Mouse (Mus musculus): ENCODE results near the gene Sumo2. TPM values are rescaled to one million over a fixed set of nuclear protein-coding genes. Genes with fewer than 3 reads are reported as not detected.
"Not testable (repeated sequence)": the region's sequence is repeated elsewhere in the genome, so short reads cannot be mapped to it uniquely, and the experiment has no call there.

Sumo2 gene
- total RNA-seq, 2 experiments from 2014 or later = 298 to 313 TPM

- DNase-seq (ENCODE audit: low spot score in 2 of 2) = no peak
- intact Hi-C loops (cut with DNase I) = no loop called here
These were observed 15.0 kb downstream of the Sumo2 start for GRCm38 (mm10) chr11:115521080-115521479.

DNA sequence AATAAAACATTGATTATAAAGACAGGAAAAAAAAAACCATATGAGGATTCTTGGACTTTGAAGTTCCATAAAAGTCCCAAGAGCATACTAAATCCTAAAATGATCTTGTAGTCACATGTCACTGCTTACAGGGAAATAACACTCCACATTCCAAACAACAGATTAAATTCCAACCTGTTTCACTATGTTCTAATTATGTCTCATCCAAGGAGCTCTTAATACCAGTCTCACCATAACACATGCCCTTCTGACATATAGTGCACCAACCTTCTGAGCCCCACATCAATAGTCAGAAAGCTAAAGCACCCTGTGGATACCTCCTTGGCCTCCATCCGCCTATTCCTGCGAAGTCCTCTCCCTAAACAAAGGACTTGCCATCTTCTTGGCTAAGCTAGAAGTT lies 15.9 kb downstream of the Sumo2 start:
- intact Hi-C loops (cut with DNase I) = no loop called here
- no peak for DNase-seq (ENCODE audit: low spot score in 2 of 2)

DNA sequence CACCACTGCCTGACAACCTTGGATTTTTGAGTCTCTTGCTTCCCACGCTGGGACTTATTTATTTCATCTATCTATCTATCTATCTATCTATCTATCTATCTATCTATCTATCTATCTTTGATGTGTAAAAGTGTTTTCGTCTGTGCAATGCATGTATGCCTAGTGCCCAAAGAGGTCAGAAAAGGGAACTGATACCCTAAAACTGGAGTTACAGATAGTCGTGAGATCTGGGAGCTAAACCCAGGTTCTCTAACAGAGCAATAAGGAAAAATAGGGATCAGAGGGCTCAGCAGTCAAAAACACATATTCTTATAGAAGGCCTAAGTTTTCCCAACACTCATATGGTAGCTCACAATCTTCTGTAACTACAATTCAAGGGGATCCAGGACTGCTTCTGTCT lies 16.5 kb downstream of the Sumo2 start:
- intact Hi-C loops (cut with DNase I) = no loop called here
- DNase-seq (ENCODE audit: low spot score in 2 of 2) = no peak

GRCm38 (mm10) chr11:115518693-115519092 lies 17.4 kb downstream of the Sumo2 start:
- peak; percentile 26 to 73 for DNase-seq (ENCODE audit: low spot score in 2 of 2)
- intact Hi-C loops (cut with DNase I) = no loop called here

GRCm38 (mm10) chr11:115516942-115517341 lies 19.1 kb downstream of the Sumo2 start:
- no peak for DNase-seq (ENCODE audit: low spot score in 2 of 2)
- intact Hi-C loops (cut with DNase I) = no loop called here

DNA sequence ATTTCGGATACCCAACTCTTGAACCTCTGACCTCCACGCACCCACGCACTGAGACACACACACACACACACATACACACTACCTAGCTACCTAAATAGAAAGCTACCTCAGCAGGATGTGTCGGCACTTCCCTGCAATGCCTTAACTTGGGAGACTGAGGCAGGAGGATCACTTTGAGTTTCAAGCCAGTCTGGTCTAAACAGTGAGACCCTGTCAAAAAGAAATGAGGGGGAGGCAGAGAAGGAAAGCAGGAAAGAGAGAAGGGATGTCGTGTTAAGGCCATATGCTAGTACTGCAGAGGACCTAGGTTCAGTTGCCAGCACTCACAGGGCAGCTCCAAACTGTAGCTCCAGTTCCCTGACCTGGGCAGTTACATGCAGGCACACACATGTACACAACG lies 21.1 kb downstream of the Sumo2 start:
- no peak for DNase-seq (ENCODE audit: low spot score in 2 of 2)
- intact Hi-C loops (cut with DNase I) = no loop called here

- DNase-seq (ENCODE audit: low spot score in 2 of 2) = peak; percentile 97 to 98
- intact Hi-C loops (cut with DNase I) = no loop called here
These were observed 21.8 kb downstream of the Sumo2 start, which contains the start of gene Jpt1 for GRCm38 (mm10) chr11:115514238-115514663. Gene Jpt1 (minus strand): TSS chr11:115514387.

DNA sequence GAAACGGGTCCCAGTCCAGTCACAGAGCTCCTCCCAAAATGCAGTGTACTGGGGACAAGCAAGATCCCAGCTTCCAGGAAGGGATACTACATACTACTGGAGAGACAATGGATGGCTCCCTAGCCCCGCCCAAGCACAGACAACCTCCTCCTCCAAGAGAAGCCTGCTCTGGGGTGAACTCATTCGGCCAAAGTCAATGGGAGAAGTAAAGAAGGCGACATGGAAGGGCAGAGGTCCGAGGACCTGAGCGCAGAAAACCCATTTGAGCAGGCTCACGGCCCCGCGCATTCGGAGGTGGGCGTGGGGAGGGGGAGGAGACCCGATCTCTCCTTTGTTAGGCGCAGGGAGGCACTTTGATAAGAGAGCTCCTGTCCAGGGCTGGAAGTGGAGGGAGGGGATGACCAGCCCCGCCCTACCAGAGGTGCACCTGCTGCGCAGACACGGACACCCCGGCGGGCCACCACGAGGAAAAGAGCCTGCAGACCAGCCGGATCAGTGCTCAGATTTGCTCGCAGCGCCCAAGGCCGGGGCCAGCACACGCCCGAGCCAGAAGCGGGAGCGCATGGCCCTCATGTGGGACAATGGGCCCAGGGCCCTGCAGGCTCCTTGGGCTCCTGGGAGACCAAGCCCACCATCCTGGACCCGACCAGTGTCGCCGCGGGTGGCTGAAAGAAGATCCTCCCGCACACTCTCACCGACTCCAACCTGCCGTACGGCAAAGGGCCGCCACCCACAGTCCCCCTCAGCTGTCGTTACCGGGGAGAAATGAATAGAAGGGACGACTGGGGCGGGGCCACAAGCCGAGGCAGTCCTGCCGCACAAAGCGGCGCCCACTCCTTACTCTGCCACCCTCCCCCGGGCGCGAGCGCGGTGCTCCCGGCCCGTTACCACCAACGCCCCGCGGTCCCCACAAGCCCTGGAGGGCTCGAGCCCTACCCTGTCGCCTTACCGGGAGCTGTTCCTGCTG lies 22.5 kb downstream of the Sumo2 start:
- peak in 1 of 2 experiments; percentile 66 for DNase-seq (ENCODE audit: low spot score in 2 of 2)
- intact Hi-C loops (cut with DNase I) = loop anchor here (2.0 kb wide), 1 partner anchor 23 kb away; the partner anchor contains the start of gene Nt5c

GRCm38 (mm10) chr11:115512407-115513183 lies 23.5 kb downstream of the Sumo2 start:
- DNase-seq (ENCODE audit: low spot score in 2 of 2) = no peak
- intact Hi-C loops (cut with DNase I) = loop anchor here (2.0 kb wide), 1 partner anchor 22 kb away; the partner anchor contains the start of gene Nt5c

DNA sequence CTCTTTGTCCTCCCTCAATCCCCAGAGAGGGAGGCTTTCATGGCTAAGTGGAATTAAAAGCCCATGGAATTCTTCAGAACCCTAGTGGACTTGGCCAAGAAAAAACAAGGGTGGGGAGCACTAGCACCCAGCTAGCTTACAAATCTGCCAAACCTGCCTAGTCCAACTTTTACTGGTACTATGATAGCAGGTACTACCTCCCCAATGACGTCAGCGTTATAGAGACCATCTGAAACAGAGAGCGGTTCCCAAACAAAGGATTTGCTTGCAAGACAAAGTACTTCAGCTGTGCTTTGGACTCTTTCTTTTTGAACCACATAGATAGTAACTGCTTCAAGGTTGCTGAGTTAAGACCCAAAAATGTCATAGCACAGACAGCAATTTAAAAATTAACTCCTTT lies 24.1 kb downstream of the Sumo2 start:
- intact Hi-C loops (cut with DNase I) = loop anchor here (2.0 kb wide), 1 partner anchor 21 kb away; the partner anchor contains the start of gene Nt5c
- DNase-seq (ENCODE audit: low spot score in 2 of 2) = no peak

GRCm38 (mm10) chr11:115511121-115511520 lies 25.0 kb downstream of the Sumo2 start:
- no peak for DNase-seq (ENCODE audit: low spot score in 2 of 2)
- intact Hi-C loops (cut with DNase I) = no loop called here

- DNase-seq (ENCODE audit: low spot score in 2 of 2) = no peak
- intact Hi-C loops (cut with DNase I) = no loop called here
These were observed 25.6 kb downstream of the Sumo2 start for GRCm38 (mm10) chr11:115510507-115510888.

DNA sequence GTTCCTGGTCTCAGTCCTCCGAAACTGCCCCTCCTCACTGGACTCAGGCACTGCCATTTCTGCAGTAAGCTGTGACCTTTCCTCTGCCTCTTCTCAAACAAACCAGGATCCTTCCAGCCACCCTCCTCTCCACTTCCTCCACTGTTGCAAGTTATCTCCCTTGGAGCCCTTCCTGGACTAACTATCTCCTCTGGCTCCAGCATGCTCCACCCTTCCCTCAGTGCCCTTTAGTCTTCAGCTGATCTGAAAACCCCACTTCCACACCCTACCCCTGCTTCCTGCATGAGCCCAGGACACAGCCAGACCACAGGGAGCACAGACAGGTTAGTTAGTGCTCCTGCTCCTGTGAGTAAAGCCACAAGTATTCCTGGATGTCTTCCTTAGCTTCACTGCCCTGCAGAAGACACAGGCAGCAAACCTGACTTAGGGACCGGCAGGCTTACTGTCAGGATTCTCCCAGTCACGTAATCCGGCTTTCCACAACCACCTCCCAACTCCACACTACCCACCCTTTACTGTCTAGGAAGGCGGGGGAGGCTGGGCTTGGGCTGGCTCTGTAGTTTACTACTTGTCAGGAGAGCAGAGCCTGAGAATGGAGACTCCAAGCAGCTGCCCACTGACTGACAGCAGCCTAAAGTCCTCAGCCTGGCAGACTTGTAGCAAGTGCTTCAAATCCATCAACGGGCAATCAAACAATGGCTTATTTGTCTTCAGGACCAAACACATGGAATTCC lies 26.1 kb downstream of the Sumo2 start:
- peak in 1 of 2 experiments; percentile 63 for DNase-seq (ENCODE audit: low spot score in 2 of 2)
- intact Hi-C loops (cut with DNase I) = no loop called here

GRCm38 (mm10) chr11:115508061-115508460 lies 28.0 kb downstream of the Sumo2 start:
- no peak for DNase-seq (ENCODE audit: low spot score in 2 of 2)
- intact Hi-C loops (cut with DNase I) = no loop called here

DNA sequence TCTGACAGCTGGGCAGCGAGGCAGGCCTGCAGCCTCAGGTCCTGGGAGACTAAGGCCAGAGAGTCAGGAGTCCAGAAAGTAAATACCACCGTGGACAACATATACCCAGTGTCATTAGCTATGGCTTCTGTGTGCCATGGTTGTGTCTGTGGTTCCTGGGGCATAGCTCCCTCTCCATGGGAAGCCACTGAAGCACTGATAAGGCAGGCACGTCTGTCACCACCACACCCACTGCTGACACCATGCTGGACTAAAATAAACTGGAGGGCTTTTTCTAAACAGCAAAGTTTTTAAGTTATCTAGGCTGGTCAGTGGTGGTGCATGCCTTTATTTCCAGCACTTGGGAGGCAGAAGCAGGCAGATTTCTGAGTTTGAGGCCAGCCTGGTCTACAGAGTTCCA lies 29.5 kb downstream of the Sumo2 start:
- DNase-seq (ENCODE audit: low spot score in 2 of 2) = no peak
- intact Hi-C loops (cut with DNase I) = no loop called here

DNA sequence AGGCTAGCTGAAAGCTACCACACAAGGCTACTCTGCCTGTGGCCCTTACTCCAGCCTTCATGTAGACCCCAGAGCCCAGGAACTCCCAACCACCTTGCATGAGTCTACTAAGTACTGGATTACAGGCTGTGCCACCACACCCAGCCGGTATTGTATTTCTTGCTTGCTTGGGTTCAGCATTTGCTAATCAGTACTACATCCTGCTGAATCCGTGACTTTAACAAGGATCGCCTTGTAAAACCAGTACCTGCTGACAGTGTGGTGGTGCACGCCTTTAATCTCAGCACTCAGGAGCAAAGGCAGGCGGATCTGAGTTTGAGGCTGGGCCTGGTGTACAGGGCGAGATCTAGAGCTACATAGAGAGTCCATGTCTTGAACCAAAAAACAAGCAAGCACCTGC lies 33.4 kb downstream of the Sumo2 start:
- DNase-seq (ENCODE audit: low spot score in 2 of 2) = no peak
- intact Hi-C loops (cut with DNase I) = no loop called here

- DNase-seq (ENCODE audit: low spot score in 2 of 2); intact Hi-C loops (cut with DNase I): not testable (repeated sequence)
These were observed 39.5 kb downstream of the Sumo2 start for GRCm38 (mm10) chr11:115496559-115496958.

DNA sequence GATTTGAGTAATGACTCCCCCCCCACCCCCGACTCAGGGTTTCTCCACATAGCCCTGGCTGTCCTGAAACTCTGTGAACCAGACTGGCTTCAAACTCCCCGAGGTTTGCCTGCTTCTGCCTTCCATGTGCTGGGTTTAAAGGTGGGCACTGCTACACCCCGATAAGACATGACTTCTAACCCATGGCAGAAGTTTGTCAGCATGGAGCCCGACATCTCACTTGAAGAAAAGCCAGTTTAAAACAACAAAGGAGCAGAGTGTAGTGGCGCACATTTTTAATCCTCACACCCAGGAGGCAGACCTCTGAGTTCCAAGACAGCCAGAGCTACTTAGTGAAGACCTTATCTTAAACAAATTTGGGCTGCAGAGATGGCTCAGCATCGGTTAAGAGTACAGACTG lies 43.7 kb downstream of the Sumo2 start:
- intact Hi-C loops (cut with DNase I) = loop anchor here (5.0 kb wide), 1 partner anchor 45 kb away; the partner anchor contains the start of gene Sumo2
- DNase-seq (ENCODE audit: low spot score in 2 of 2) = no peak

DNA sequence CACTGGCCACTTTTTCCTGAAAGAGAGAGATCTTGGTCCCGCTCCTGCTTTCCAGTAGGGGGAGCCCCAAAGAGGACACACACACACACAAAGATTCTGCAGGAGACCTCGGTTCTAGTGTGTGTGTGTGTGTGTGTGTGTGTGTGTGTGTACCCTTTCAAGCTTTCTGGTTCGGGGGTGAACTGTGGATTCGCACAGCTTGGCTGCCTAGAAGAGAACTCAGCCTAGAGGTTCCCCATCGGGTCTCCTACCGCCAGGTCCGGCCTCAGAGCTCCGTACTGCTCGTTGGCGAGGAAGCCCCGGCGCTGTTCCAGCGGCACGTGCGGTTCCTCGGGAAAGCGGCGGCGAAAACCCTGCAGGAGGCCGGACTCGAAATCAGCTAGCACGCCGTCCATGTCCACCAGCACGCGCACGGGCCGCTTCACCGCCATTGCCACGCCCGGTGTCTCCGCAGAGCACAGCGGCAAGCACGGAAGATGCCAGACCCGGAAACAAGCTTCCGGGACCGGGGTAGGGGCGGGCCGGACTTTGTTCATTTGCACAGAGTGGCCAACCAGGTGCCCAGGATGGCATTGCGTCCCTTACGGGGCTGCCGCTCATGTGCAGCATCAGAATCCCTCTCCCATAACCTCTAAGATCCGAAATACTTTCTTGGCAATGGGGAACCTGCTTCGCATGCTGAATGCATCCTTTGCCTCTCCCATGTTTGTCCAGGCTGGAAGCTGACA lies 44.6 kb downstream of the Sumo2 start, which contains the start of gene Nt5c:
TSS of gene Nt5c (minus strand) at position 507 of the 728 bp plus-strand sequence.
- peak; percentile 85 to 92 for DNase-seq (ENCODE audit: low spot score in 2 of 2)
- intact Hi-C loops (cut with DNase I) = loop anchor here (2.0 to 5.0 kb wide), 2 partner anchors 21 to 46 kb away; partner anchors contain the start of gene Sumo2

All from left cerebral cortex, postnatal 25 days (tissue).